Mouse (Mus musculus) cerebellum, postnatal 4 days (tissue): Measurements from ENCODE around the gene Nup107.

Source experiments
- DNase-seq, 2 experiments: peaks; one replicate each; pipeline ENCODE4 v3.0.0; 2022; ENCODE audit warnings: low spot score in 2 of 2, mixed read lengths in 1 of 2

The Nup107 gene

GRCm38 (mm10) chr10:117703506-117703905 is 89.0 kb downstream of the Nup107 start:
- no peak for DNase-seq

- DNase-seq, result no peak
Measured at GRCm38 (mm10) chr10:117702024-117702833, 90.3 kb downstream of the Nup107 start.

- DNase-seq, result no peak
Measured at GRCm38 (mm10) chr10:117701034-117701829, 91.3 kb downstream of the Nup107 start.
